Mouse (Mus musculus): ENCODE data around the gene Cd44.

GRCm38 (mm10) chr2:102876141-102876540, 25.3 kb downstream of the Cd44 start:
- no peak for TF ChIP-seq CTCF (conservative IDR thresholded peaks at IDR 0.05; ENCODE audit: low read length)
- no peak for TF ChIP-seq POU5F1 (IDR thresholded peaks at IDR 0.05; ENCODE audit: borderline replicate concordance, low read length)

All from E14TG2a.4 (cell line).